Mouse (Mus musculus) adrenal gland, postnatal 4 days (tissue): ENCODE data around the gene Hsd3b1. TPM values are rescaled to one million over a fixed set of nuclear protein-coding genes. Genes with fewer than 3 reads are reported as not detected.
"Not testable (repeated sequence)": the region's sequence is repeated elsewhere in the genome, so short reads cannot be mapped to it uniquely, and the experiment has no call there.

Experiments
- DNase-seq, 2 experiments: peaks; one replicate each; pipeline ENCODE4 v3.0.0; 2021 to 2022; ENCODE audit warnings: low spot score in 2 of 2, mixed read lengths in 2 of 2
- long read RNA-seq, 2 experiments: library from polyadenylated mRNA; stranded (forward); transcript quantifications; one replicate each; pipeline ENCODE4 v2.0.0; 2021
- total RNA-seq, 2 experiments: library from RNA; stranded (reverse); gene quantifications; 2 replicates each; pipeline ENCODE4 v1.2.3; 2021

Hsd3b1 gene
- total RNA-seq: 1,000 to 10,000 TPM; 6,200 to 6,989 TPM
- long read RNA-seq, experiment 1, transcript Hsd3b1-201 (4 exons, 1,663 nt): major isoform, 9 of 3,995 reads
- long read RNA-seq, experiment 1, partial matches to known transcripts: 3,179 of 3,995 reads
- long read RNA-seq, experiment 1, other reads (novel, unspliced or antisense): 806 of 3,995 reads
- long read RNA-seq, experiment 2, transcript Hsd3b1-201 (4 exons, 1,663 nt): major isoform, 10 of 4,773 reads
- long read RNA-seq, experiment 2, partial matches to known transcripts: 4,216 of 4,773 reads
- long read RNA-seq, experiment 2, other reads (novel, unspliced or antisense): 545 of 4,773 reads

DNA sequence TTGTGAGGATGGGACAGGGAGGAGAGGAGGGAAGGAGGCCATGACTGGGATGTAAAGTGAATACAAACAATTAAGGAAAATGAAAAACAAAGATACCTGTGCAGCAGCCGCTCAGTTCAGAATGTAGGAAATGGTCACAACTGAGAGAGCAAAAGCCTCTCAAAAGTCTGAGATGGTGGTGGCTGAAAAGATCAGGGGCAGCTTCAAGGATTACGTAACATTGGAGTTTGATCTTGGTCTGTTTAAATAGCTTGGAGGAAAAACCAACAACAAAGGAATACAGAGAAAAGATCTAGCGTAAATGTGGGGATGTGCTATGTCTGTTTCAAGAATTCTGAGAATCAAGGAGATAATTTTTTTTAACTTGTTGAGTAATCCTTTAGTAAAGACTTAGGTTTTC is at the start of gene Hsd3b1:
Gene Hsd3b1 (minus strand): TSS at position 219 of the 400 bp plus-strand sequence.
- DNase-seq: no peak

DNA sequence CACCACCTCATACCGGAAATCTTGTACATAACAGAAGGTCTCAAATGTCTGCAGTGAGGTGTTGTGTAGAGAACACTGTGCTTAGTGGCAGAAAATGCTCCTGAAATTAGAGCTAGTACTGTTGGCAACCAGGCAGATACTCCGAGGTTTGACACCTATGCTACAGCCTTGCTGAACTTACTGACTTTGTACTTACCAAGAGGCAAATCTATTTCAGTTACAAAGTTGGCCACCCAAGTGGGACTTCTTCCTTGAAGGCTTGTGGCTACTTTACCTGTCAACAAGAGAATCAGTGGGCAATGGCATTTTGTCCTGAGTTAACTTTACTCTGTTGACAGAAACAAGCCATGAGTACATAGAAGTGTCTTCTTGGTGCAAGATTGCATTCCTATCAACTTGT is 38.0 kb upstream of the Hsd3b1 start:
- DNase-seq: no peak

DNA sequence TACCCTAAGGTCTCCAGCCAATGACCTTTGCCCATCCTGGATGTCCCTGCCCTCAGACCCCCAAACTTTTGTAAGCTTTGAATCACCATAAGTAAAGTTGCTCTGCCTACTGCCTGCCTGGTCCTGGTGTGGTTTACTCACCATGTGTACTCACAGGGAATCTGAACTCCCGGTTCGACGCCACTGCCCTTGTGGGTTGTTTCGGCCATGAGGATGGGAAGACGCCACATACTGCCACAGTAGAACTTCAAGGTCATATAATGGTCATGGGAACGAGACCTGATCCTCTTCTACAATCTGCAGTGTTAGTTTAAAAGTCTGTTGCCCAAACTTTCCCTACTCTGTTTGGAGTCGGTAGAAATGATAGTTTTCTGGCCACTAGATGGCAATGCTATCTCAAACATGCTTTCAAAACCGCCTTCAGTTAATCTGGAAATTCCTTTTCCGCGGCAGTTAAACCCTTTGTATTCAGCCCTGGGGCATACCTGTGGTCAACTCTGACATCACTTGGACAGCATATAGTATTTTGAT is 35.5 kb upstream of the Hsd3b1 start:
- no peak for DNase-seq

DNA sequence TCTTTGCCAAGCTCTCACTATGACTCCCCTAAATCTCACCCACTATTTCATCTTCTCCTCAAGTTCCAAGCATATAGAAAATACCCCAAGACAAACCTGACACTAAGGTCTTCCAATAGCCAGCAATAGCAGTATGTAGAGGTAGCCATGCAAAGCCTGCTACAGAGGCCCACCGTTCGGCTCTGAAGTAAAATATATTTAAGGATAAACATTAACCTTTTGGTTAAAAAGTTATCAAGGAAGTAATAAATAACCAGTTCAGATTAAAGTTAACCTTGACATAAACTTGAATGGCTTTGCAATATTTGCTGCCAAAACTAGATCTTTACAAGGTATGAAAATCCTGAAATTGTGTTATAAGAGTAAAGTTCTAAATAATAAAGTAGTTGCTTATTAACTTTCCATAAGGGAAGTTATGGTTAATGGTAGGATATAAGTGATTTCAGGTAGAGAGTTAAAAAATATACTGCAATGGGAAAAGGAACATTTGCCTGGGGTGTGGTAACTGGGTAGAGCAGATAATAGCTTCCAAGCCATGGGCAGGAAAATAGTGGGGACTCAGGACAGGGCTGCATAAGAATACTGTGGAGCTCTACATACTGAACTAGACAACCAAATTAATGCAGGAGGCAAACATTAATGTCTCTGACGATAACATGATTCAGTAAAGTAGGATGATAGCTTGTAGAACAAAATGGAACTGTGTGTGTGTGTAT is 33.6 kb upstream of the Hsd3b1 start, which contains the start of gene Hao2:
Gene Hao2 (minus strand): TSS at position 183 of the 716 bp plus-strand sequence.
- DNase-seq: no peak

DNA sequence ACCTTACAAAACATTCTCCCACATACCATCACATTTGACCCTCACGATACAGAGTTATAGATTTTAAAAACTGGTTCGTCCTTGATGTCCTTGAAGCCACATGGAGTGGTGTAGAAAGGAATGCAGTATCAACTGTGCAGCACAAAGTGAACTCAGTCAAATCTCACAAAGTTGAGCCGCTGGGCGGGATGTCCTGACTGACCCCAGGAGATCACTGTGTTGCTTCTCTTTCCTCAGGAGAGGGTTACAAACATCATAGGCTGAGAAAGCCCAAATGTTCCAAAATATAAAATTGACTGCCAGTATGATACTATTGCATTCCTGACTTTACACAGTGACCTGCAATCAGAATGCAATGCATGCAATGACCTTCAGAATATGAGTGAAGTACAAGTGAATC is 30.8 kb upstream of the Hsd3b1 start:
- DNase-seq: no peak

DNA sequence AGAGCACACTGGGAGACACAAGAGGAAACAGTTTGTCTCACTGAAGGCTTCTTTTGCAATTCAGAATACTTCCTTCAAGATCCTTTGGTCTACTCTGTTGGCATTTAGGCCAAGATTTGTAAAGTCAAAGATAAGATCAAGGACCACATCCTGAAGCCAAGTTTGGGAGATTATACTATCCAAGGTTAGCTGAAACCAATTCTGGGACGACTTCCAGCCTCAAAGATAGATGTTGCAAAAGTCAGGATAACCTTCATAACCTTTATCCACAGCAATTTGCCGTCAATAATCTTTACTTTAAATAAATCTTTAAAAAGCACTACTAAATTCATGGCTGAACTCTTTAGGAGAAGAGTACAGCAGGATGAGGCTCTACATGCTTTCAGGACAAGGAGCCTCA is 28.6 kb upstream of the Hsd3b1 start:
- DNase-seq: no peak

DNA sequence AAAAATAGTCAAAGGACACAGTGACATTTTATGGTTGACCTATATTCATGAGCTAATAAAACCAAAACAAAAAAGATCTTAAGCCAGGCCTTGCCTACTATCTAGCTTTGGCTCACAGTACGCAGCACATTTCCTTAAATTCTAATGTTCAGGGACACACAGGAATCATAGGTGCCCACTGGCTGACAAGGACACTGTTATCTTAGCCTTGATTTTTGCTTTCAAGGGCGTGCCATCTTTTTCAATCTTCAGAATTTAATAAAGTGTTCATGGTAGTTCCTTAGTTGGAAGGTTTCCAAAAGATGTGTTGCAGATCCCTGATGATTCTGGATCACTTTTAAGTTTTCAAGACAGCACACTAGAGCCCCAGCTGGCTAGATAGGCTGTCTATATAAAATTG is 21.2 kb upstream of the Hsd3b1 start:
- no peak for DNase-seq

DNA sequence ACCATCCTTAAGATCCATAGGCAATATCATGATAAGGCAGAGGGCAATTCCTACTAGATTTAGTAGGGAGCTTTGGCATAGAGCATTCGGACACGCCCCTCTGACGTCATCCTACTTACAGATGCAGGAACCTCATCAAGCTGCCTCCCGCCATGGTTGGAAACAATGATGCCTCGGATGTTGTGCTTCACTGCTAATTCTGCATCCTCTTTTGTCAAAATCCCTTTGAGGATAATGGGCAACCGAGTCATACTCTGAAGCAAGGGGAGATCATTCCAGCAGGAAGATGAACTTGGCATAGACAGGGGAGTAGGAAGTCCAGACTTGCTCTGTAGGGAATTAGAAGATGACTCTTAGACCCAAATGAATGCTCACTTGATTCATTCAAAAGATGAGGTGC is 20.6 kb upstream of the Hsd3b1 start:
- no peak for DNase-seq

DNA sequence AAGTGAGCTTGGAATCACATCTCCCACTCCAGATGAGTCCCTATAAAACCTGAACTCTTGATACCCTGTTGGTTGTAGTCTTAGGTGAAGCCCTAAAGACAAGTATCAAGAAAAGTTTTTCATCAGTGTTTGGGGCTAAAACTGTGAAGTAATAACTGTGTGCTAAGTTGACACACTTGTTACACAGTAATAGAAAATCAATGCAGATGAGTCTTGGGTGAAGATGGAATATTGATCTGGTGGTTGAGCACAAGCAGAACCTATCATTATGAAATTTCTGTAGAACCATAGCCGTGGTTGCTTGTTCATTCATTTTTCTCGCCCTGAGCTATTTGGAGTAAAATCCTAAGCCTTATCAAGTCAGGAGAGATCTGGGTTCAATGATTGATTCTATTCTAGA is 8.6 kb upstream of the Hsd3b1 start:
- DNase-seq: no peak

DNA sequence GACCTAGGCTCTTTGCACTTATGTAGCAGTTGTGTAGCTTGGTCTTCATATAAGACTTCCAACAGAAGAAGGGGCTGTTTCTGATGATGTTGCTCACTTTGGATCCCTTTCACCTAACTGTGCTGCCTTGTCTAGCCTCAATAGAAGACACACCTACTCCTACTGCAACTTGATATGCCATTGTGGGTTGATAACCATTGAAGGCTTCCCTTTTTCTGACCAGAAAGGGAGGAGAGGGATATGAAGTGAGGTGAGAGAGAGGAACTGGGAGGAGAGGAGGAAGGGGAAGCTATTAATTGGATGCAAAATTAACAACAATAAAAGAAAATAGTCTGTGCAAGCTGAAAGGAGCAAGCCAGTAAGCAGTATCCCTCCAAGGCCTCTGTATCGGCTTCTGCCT is 3.2 kb upstream of the Hsd3b1 start:
- no peak for DNase-seq

DNA sequence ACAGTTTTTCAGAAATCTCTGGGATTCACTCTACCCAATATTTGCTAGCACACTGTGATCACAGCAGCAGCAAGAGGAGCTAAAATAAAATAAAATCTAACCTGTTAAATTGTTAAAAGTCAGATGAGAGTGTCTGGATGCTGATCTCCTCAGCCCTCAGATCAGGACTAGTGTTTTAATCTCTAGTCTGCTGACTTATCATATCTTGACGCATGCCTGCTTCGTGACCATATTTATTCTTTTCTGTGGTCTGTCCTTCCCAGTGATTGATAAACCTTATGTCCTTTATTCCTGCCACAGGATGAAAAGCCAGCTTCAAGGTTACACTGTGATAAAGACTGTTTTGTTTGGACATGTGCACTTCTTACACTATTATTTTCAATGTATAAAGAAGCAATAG is 1.5 kb downstream of the Hsd3b1 start:
- DNase-seq: no peak

DNA sequence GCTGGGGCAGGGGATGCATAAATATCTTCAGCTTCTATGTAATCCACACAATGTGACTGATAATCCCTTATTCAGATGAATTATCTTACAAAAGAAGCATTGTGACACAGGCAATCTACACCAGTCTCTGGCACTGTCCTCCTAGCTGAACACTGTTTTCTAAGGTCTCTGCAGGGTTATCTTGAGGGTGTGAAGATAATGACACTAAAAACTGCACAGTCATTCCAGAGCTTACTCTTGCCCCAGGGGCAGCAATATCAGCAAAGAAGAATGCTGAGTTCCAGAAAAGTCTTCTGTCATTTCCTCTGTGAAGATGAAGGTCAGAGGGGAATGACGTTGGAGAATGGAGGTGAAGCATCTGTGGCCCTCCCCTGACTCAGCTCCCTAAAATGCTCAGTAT is 2.7 kb downstream of the Hsd3b1 start:
- DNase-seq: no peak

DNA sequence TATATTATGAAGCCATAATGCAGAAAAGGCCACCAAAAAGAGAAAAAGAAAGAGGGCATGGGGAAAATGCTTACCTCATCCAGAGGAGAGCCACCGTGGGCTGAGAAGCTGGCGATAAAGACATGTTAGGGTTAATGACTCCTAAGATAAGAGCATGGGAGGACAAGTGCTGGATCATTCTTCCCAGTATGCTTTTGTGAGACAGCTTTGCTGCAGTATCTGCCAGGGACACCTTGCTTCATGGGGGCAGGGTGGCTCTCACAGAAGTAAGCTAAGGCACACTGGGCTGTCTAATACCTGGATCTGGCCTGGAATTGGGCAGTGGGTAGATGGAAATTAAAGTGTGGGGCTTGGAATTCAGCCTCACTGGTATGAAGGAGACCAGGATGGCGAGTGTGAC is 4.4 kb downstream of the Hsd3b1 start:
- no peak for DNase-seq

DNA sequence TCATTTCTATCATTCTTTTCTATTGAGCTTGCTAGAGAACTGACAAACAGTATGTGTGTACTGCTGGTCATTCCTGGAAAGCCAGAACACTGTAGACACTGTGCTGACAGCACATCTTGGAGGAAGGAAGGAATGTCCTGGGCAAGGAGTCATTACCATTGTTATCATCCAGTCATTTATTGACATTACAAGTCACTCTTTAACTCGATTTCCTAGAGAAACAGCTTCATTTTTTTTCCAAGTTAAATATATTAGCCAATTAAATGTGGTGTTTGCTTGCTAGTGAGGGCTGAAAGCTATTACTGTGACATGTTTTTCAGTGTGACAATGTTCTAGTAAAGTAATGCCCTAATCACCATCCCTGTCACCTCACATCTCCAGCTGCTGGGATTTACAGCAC is 5.9 kb downstream of the Hsd3b1 start:
- DNase-seq: no peak

DNA sequence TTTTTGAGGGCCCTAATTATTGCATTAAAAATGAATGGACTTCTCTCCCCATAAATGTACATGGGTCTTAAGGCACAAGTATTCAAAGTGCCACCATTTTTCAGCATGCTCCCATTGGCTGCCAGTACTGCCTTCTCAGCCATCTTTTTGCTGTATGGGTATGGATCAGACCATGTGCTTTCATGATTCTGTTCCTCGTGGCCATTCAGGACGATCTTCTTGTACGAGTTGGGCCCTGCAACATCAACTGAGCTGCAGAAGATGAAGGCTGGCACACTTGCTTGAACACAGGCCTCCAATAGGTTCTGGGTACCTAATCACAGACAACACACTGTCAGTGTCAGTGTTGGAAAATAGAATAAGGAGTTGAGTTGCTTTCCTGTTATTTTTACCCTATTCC is 6.5 kb downstream of the Hsd3b1 start:
- DNase-seq: no peak

DNA sequence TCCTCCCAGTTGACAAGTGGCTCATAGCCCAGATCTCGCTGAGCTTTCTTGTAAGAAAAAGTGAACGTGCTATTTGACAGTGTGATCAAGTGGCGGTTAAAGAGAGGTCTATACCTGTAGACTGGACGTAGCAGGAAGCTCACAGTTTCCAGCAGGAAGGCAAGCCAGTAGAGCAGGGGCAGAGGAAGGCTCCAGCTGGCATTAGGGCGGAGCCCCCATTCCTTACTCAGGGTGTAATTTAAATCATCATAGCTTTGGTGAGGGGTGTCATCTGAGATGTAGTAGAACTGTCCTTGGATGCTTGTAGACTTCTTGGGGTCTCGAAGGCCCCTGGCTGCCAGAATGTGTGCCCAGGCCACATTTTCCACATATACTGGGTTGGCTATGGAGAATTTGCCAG is 7.0 kb downstream of the Hsd3b1 start:
- no peak for DNase-seq

DNA sequence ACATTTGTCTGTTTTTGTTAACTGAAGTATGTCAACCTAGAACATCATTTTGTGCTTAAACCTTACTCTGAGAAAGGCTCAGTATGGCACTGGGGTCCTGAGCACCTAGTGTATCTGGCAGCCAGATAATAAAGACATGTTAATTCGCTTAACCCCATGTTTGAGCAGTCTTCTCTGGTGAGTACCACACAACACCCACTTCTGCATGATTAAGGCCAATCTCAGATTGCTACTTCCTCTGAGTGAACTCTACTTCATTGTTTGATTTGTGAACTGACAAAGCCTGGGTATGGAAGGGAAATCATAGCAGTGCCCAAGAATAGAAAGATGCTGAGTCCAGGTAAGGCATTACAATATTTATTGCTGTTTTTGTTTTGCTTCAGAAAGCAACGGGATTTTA is 7.7 kb downstream of the Hsd3b1 start:
- DNase-seq: no peak

DNA sequence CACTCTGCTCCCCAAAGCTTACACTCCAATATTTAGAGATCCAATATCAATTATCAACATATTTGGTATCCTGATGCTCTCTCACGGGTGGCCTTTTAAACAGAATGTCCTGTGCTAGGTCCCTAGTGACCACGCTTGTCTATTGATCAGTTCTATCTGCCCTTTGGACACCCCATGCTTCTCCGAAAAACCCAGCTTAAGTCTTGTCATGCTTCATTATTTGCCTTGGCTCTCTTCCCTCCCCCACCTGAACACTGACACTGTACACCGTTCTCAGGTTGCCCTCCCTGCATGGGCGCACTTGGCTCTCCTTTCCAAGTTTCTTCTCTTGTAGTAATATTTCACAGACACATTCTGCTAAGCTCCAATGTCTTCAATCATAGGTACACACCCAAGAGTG is 9.3 kb downstream of the Hsd3b1 start:
- no peak for DNase-seq

DNA sequence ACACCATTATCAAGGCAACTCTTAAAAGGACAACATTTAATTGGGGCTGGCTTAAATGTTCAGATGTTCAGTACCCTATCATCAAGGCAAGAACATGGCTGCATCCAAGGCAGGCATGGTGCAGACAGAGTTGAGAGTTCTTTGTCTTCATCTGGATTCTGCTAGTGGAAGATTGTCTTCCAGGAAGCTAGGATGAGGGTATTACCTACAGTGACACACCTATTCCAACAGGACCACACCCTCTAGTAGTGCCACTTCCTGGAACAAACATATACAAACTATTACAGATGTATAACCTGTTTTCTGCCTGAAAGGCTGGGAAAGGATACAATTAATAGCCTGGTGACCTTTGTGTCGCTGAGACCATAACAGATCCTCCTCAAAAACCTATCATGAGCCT is 10.7 kb downstream of the Hsd3b1 start:
- DNase-seq: no peak

DNA sequence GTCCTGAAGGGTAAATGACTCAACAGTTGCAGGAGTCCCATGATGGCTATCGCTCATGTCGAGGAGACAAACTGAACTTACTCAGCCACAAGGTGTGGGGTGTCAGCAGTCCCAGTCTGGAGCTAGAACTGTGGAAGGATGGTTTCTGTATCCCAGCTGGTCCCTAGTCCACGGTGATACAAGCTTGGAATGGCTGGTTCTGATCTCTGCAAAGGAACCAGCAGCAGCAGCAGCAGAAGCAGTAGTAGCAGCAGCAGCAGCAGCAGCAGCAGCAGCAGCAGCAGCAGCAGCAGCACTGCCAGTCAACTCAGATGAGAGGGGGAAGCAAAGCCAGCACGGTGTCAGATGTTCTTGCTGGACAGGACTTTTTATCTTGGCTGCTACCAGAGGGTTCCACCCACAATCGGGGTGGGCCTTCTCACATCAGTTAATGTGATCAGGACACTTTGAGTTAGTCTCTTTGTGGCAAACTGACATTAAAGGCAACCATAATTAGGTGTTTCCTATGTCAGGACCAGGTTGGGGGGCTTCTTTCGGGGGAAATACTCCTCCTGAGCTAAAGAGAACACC is 45.4 kb downstream of the Hsd3b1 start, which contains the start of gene Hsd3b6:
Gene Hsd3b6 (minus strand): TSS at position 343 of the 570 bp plus-strand sequence.
- no peak for DNase-seq

DNA sequence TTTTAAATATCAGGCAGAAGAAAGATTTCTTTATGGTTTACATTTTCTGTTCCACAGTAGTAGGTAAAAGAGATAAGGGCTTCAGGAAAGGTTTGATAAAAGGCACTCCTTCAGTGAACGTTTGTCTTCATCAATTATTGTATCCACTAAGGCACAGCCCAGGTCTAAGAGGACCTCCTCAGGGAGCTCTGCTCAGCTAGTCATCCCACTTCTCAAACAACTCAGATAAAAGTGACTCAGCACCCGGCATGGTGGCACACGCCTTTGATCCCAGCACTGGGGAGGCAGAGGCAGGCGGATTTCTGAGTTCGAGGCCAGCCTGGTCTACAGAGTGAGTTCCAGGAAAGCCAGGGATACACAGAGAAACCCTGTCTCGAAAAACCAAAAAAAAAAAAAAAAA is 46.9 kb downstream of the Hsd3b1 start:
- not testable (repeated sequence) for DNase-seq

DNA sequence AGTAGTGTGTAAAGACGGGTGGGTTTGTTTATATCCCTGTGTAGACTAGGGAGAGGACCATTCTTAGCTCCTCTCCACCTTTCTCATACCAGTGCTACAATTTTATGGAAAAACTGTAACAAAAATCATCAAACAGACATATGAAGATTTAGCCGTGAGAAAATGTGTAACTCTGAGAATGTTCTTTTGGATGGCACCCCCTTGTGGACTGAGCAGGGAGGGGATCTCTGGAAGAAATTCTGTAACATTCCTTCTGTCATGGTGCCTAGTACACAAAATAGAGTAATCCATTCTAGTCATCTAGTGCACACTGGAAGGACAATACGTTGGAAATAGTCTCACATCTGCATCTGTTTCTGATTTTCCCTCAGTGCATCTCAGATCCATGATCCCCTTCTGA is 54.6 kb downstream of the Hsd3b1 start:
- not testable (repeated sequence) for DNase-seq
